Mouse (Mus musculus): Measurements from ENCODE around the gene Aph1c. TPM values are rescaled to one million over a fixed set of nuclear protein-coding genes. Genes with fewer than 3 reads are reported as not detected.
"Not testable (repeated sequence)": the region's sequence is repeated elsewhere in the genome, so short reads cannot be mapped to it uniquely, and the experiment has no call there.

Aph1c gene
- polyA plus RNA-seq, 1 experiment from 2014 or later: 3.2 TPM

GRCm38 (mm10) chr9:66787821-66788220 lies 46.7 kb downstream of the Aph1c start:
- Histone ChIP-seq H3K27me3 (ENCODE audit: control insufficient read depth, insufficient read depth, low read length) (no peaks in the 10 kb centered on the region), H3K36me3 (ENCODE audit: control insufficient read depth, insufficient read depth, low read length) (no peaks in the 10 kb centered on the region), H3K27ac (replicated peaks; ENCODE audit: low read depth, low read length) (no peak overlapping the region), H3K4me3 (ENCODE audit: low read depth, low read length) (no peak overlapping the region), H3K9me3 (ENCODE audit: control insufficient read depth, low read length) (no peaks in the 10 kb centered on the region), H3K9ac (ENCODE audit: low read length) (no peak overlapping the region), H3K4me2 (ENCODE audit: low read depth, severe bottlenecking) (no peak overlapping the region), H3K4me1 (ENCODE audit: control insufficient read depth, insufficient read depth, low read length) (no peaks in the 10 kb centered on the region)
- 13% methylated on average over 2 of the region's 2 CpGs for WGBS
- ATAC-seq (ENCODE audit: insufficient number of reproducible peaks, low FRiP score, low TSS enrichment, low read depth) (no peak), DNase-seq (ENCODE audit: low spot score) (no peak)

- not testable (repeated sequence) for H3K9ac ChIP-seq (ENCODE audit: low read length); H3K4me3 ChIP-seq (ENCODE audit: low read depth, low read length); DNase-seq (ENCODE audit: low spot score); H3K36me3 ChIP-seq (ENCODE audit: control insufficient read depth, insufficient read depth, low read length); H3K27me3 ChIP-seq (ENCODE audit: control insufficient read depth, insufficient read depth, low read length); H3K4me1 ChIP-seq (ENCODE audit: control insufficient read depth, insufficient read depth, low read length); H3K27ac ChIP-seq (replicated peaks; ENCODE audit: low read depth, low read length); H3K9me3 ChIP-seq (ENCODE audit: control insufficient read depth, low read length); H3K4me2 ChIP-seq (ENCODE audit: low read depth, severe bottlenecking); ATAC-seq (ENCODE audit: insufficient number of reproducible peaks, low FRiP score, low TSS enrichment, low read depth)
- WGBS: no CpG with 5 or more reads among the region's 3 CpGs
These were observed 50.0 kb downstream of the Aph1c start for GRCm38 (mm10) chr9:66784552-66784951.

GRCm38 (mm10) chr9:66770701-66771100 lies 63.8 kb downstream of the Aph1c start:
- H3K9ac ChIP-seq (ENCODE audit: low read length): no peak overlapping the region

GRCm38 (mm10) chr9:66769275-66769674 lies 65.3 kb downstream of the Aph1c start:
- no peaks in the 10 kb centered on the region for H3K27me3 ChIP-seq (ENCODE audit: control insufficient read depth, insufficient read depth, low read length)
- no peak for DNase-seq (ENCODE audit: low spot score)
- H3K4me3 ChIP-seq (ENCODE audit: low read depth, low read length): no peak overlapping the region
- no peaks in the 10 kb centered on the region for H3K4me1 ChIP-seq (ENCODE audit: control insufficient read depth, insufficient read depth, low read length)
- no peaks in the 10 kb centered on the region for H3K36me3 ChIP-seq (ENCODE audit: control insufficient read depth, insufficient read depth, low read length)
- ATAC-seq (ENCODE audit: insufficient number of reproducible peaks, low FRiP score, low TSS enrichment, low read depth): no peak
- H3K4me2 ChIP-seq (ENCODE audit: low read depth, severe bottlenecking): no peak overlapping the region
- no peak overlapping the region for H3K27ac ChIP-seq (replicated peaks; ENCODE audit: low read depth, low read length)
- 75% methylated on average over 3 of the region's 3 CpGs for WGBS
- H3K9ac ChIP-seq (ENCODE audit: low read length): no peak overlapping the region
- H3K9me3 ChIP-seq (ENCODE audit: control insufficient read depth, low read length): no peaks in the 10 kb centered on the region

More at GRCm38 (mm10) chr9:66770701-66771100, 63.8 kb downstream of the Aph1c start:
- no peaks in the 10 kb centered on the region for H3K9me3 ChIP-seq (ENCODE audit: control insufficient read depth, low read length)
- H3K4me3 ChIP-seq (ENCODE audit: low read depth, low read length): no peak overlapping the region
- ATAC-seq (ENCODE audit: insufficient number of reproducible peaks, low FRiP score, low TSS enrichment, low read depth): no peak
- no peaks in the 10 kb centered on the region for H3K36me3 ChIP-seq (ENCODE audit: control insufficient read depth, insufficient read depth, low read length)
- H3K4me2 ChIP-seq (ENCODE audit: low read depth, severe bottlenecking): no peak overlapping the region
- H3K27me3 ChIP-seq (ENCODE audit: control insufficient read depth, insufficient read depth, low read length): no peaks in the 10 kb centered on the region
- DNase-seq (ENCODE audit: low spot score): no peak
- no peaks in the 10 kb centered on the region for H3K4me1 ChIP-seq (ENCODE audit: control insufficient read depth, insufficient read depth, low read length)
- no peak overlapping the region for H3K27ac ChIP-seq (replicated peaks; ENCODE audit: low read depth, low read length)

- no peaks in the 10 kb centered on the region for H3K27me3 ChIP-seq (ENCODE audit: control insufficient read depth, insufficient read depth, low read length)
- H3K4me2 ChIP-seq (ENCODE audit: low read depth, severe bottlenecking): no peak overlapping the region
- H3K27ac ChIP-seq (replicated peaks; ENCODE audit: low read depth, low read length): no peak overlapping the region
- no peaks in the 10 kb centered on the region for H3K36me3 ChIP-seq (ENCODE audit: control insufficient read depth, insufficient read depth, low read length)
- H3K9me3 ChIP-seq (ENCODE audit: control insufficient read depth, low read length): no peaks in the 10 kb centered on the region
- H3K9ac ChIP-seq (ENCODE audit: low read length): no peak overlapping the region
- H3K4me1 ChIP-seq (ENCODE audit: control insufficient read depth, insufficient read depth, low read length): no peaks in the 10 kb centered on the region
- ATAC-seq (ENCODE audit: insufficient number of reproducible peaks, low FRiP score, low TSS enrichment, low read depth) (no peak), DNase-seq (ENCODE audit: low spot score) (no peak)
- 89% methylated on average over 1 of the region's 1 CpGs for WGBS
- no peak overlapping the region for H3K4me3 ChIP-seq (ENCODE audit: low read depth, low read length)
These were observed 65.8 kb downstream of the Aph1c start for GRCm38 (mm10) chr9:66768721-66769120.

Other genes starting within 250 kb of the Aph1c start
- 90.9 and 102 TPM in 2 replicates for gene Usp3, start 241.6 kb downstream of the Aph1c start, polyA plus RNA-seq (2014; fragmentation: Nextera tagmentation; extraction: Ambion mirVana)
- gene Car12, start 121.0 kb downstream of the Aph1c start, polyA plus RNA-seq (2014; fragmentation: Nextera tagmentation; extraction: Ambion mirVana): 2.8 and 4.3 TPM in 2 replicates
- 13.5 and 13.6 TPM in 2 replicates for gene Aph1b, start 39.2 kb downstream of the Aph1c start, polyA plus RNA-seq (2014; fragmentation: Nextera tagmentation; extraction: Ambion mirVana)
- 0.13 and 0.28 TPM in 2 replicates for gene Gm10647, start 37.7 kb downstream of the Aph1c start, polyA plus RNA-seq (2014; fragmentation: Nextera tagmentation; extraction: Ambion mirVana)
- gene Rab8b, start 85.0 kb upstream of the Aph1c start, polyA plus RNA-seq (2014; fragmentation: Nextera tagmentation; extraction: Ambion mirVana): 15.2 and 15.3 TPM in 2 replicates
- gene Rps27l, start 111.4 kb upstream of the Aph1c start, polyA plus RNA-seq (2014; fragmentation: Nextera tagmentation; extraction: Ambion mirVana): 816 and 842 TPM in 2 replicates
- 9.0 and 10.6 TPM in 2 replicates for gene Lactb, start 140.8 kb upstream of the Aph1c start, polyA plus RNA-seq (2014; fragmentation: Nextera tagmentation; extraction: Ambion mirVana)
- gene Tpm1, start 214.7 kb upstream of the Aph1c start, polyA plus RNA-seq (2014; fragmentation: Nextera tagmentation; extraction: Ambion mirVana): 395 and 414 TPM in 2 replicates